Mouse (Mus musculus): ENCODE results near the gene Tet3.

The Tet3 gene

GRCm38 (mm10) chr6:83439781-83440180 is 19.1 kb downstream of the Tet3 start:
- DNase-seq (ENCODE audit: low spot score), result no peak

GRCm38 (mm10) chr6:83439119-83439767 is 19.6 kb downstream of the Tet3 start:
- DNase-seq (ENCODE audit: low spot score), result no peak

DNA sequence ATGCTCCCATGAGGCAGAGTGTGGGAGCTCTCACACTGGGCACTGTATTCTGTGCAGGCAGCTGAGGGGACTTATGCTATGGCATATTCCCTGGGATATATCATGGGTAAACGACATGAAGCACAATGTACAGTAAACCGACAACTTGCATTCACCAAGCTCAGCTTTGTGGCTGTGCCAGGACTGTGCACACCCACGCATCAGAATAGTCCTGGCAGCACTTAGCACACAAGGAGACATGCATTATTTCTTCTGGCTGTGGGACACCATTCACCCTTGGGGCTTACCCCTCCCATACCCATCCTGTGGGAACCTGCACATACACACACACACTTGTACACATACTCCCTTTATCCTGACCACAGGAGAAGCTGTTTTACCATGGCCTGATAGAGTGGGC is 20.3 kb downstream of the Tet3 start:
- no peak for DNase-seq (ENCODE audit: low spot score)

DNA sequence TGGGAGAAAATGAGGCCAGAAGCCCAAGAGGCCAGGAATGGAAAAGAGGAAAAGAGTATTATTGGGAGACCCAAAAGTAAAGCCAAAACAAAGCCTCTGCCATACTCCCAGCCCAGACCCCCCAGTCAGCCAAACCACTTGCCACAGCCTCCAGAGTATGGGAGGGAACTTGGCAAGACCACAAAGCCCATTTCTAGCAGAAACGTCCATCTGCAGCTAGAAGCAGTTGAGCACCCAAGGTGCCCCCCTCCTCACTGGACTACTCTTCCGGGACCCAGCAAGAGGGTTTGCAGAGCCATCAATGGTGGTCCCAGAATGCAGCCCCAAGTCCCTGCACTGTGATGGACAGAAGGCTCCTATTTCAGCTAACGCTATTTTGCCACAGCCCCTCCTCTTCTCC is 21.1 kb downstream of the Tet3 start:
- no peak for DNase-seq (ENCODE audit: low spot score)

DNA sequence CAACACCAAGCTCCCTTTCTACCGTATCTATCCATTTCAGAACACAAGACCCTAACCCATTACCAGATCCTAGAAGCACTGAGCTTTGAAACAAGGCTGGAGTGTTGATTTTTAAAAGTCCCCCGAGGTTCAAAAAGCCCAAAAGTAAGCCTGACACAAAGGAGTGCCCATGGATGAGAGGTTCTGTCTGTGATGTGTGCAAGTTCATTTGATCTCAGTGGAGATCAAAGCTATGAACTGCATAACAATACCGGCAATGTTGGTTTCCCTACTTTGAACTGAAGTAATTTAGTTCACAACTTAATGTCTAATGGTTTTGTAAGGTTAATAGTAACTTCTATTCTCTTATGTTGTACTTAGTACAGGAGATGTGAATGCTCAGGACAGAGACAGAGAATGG is 21.7 kb downstream of the Tet3 start:
- DNase-seq (ENCODE audit: low spot score), result no peak

- no peak for DNase-seq (ENCODE audit: low spot score)
Observed at GRCm38 (mm10) chr6:83436547-83436946, 22.3 kb downstream of the Tet3 start.

GRCm38 (mm10) chr6:83435174-83435573 is 23.7 kb downstream of the Tet3 start:
- peak; percentile 79 for DNase-seq (ENCODE audit: low spot score)

GRCm38 (mm10) chr6:83433546-83433945 is 25.3 kb downstream of the Tet3 start:
- no peak for DNase-seq (ENCODE audit: low spot score)

GRCm38 (mm10) chr6:83432966-83433365 is 25.9 kb downstream of the Tet3 start:
- no peak for DNase-seq (ENCODE audit: low spot score)

DNA sequence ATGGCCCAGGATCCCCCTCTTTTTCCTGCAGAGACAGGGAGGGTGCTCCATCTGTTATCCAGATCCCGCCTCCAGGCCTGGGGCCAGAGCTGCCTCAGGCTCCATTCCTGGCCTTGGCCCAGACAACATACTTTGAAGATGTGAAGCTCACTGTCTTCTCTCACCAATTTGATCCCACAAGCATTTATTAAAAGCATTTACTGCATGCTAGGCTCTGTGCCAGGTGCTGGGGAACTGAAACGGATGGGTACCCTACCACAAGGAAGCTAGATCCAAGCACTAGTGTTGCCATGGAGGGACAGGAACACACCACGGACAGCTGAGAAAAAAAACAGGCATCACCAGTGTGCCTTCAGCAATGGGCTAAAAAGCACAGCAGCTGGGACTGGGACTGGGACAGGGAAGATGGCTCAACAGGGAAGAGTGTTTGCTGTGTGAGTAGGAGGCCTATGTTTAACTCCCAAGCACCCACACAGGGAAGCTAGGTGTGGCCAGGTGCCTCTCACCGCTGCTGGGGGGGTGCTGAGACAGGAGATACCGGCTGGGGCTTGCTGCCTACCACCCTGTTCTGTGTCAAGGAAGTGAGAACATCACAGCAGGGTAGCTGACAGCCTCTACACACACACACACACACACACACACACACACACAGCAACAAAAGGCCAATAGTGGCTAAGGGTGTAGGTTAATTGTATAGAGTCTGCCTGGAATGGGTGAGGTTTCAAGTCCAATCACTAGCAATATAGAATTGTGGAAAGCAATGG is 30.7 kb downstream of the Tet3 start:
- no peak for DNase-seq (ENCODE audit: low spot score)

- no peak for DNase-seq (ENCODE audit: low spot score)
Observed at GRCm38 (mm10) chr6:83427512-83427911, 31.4 kb downstream of the Tet3 start.

DNA sequence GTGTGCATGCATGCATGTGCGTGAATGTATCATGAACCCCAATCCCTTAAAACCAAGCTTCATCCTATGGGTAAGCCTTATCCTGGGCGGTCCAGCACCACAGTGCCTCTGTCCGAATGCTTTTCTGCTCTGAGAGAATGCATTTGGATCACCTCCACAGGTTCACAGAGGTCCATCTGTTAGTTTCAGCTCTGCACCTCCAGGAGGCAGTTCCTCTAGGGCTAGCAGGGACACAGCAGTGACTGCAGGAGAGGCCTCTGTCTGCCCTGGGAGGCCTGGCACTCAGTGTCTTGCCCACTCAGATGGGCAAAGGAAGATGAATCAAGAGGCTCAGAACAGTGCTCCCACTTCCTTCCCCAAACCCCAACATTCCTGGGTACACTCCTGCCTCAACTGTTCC is 32.3 kb downstream of the Tet3 start:
- DNase-seq (ENCODE audit: low spot score), result no peak

DNA sequence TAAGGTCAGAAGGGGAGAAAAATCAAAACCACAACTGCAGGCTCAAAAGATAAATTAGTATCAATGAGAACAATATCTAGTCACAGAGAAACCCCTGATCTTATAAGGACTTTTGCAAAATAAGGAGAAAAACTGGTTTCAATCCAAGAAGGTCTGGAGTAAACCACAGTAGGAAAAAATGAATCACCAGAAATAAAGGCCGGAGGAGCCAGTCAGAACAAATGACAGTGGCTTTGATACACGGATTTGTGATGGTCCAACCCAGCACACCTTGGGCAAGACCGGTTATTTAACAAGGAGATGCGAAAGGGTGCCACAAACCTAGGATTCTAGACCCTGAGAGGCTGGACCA is 34.9 kb downstream of the Tet3 start:
- DNase-seq (ENCODE audit: low spot score), result no peak

DNA sequence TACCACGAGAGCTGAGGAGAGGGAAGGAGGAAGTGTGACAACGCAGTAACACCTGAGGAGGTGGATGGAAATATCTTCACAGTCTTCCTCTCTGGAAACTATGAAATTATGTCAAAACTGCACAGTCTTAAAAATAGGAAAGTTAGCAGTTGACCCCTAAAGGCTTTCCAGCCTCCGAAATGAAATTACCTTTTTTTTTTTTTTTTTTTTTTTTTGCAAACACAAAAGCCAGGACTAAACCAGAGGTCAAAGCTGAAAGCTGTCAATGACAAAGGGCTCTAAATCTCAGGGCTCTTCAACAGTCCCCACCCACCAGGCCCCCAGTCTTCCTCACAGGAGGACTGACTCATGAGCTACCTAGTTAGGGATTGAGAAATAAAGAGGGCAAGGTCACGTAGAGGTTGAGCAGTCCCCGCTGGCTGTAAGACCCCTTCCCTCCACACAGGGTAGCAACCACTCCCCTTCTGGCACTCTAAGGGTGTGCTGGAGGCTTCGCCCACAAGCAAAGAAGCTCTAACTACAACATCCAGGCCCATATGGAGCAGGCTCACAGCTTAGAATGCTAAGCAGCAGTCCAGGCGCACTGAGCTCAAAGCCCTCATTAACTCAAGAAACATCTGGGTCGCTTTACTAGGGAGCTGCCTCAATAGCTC is 35.4 kb downstream of the Tet3 start:
- peak; percentile 38 for DNase-seq (ENCODE audit: low spot score)

GRCm38 (mm10) chr6:83421866-83422649 is 36.8 kb downstream of the Tet3 start:
- DNase-seq (ENCODE audit: low spot score), result no peak

- DNase-seq (ENCODE audit: low spot score), result no peak
Observed at GRCm38 (mm10) chr6:83419516-83419915, 39.4 kb downstream of the Tet3 start.

- no peak for DNase-seq (ENCODE audit: low spot score)
Observed at GRCm38 (mm10) chr6:83417531-83417930, 41.4 kb downstream of the Tet3 start.

GRCm38 (mm10) chr6:83417104-83417502 is 41.8 kb downstream of the Tet3 start:
- DNase-seq (ENCODE audit: low spot score), result no peak

DNA sequence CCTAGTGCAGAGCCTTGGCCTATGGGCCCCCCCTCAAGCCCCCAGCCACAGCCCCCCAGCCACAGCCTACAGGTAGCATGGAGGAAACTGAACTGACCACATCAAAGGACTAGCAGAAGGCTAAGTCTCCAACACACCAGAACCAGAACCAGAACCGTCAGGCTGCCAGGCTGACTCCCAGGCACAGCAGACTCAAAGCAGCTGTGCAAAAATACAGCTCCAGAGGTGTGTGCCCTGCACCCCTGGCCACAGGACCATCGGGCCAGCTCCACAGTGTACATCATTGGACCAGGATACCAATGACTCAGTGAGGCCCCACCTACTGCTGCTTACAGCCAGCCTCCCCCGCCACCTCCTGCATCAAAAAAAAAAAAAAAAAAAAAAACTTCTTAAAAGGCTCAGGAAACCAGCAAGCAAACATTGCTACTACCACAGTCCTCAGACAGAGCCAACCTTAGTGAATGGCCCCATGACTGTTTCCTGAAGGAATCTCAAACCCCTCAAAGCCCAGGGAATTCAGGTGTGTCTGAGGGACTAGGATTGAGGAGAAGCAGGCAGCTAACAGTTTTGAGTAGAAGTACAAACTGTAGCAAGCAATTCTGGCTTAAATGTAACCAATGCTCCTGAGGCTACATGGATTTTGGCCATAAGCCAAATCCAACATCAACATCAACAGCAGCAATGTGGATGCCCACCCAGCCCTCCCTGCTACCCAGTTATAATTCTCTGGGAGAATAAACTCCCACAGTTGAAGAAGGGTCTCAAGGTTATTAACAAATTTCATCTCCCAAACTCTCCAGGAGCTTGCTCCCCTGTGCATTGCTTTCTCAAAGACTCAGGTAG is 42.4 kb downstream of the Tet3 start:
- DNase-seq (ENCODE audit: low spot score), result no peak

- DNase-seq (ENCODE audit: low spot score), result no peak
Observed at GRCm38 (mm10) chr6:83415356-83415940, 43.4 kb downstream of the Tet3 start.

Data from retina, embryonic 14.5 days (tissue).